In genomic region chr8:122332753-122333506, GRCm38 (mm10) we compare ENCODE assay signal across 9 mouse cellular contexts. TPM values are rescaled to one million over a fixed set of nuclear protein-coding genes. Genes with fewer than 3 reads are reported as not detected.
A peak's percentile ranks its signal among the peaks of the same experiment; 100 is the strongest.
DNase-seq lines count a peak whose midpoint lies in the region; ATAC-seq and TF ChIP-seq lines count a peak whose summit lies in the region.
"Had no signal": no experiment of that assay in that cellular context is flagged by ENCODE, and none has a peak within 500 bp of the region (broad histone marks: within the 10 kb centered on the region; RNA-seq: fewer than 3 reads in every experiment).

No protein-coding gene starts in this region.

- no peaks in the 10 kb centered on the region for H3K9me3 ChIP-seq in ES-Bruce4 (replicated peaks; ENCODE audit: control insufficient read depth, insufficient read depth, low read length, poor library complexity, severe bottlenecking)

- no peak overlapping the region for H3K4me3 ChIP-seq in ES-Bruce4 (ENCODE audit: low read depth, low read length)
- no peak overlapping the region for H3K4me3 ChIP-seq in layer of hippocampus, adult 2 months
- H3K4me3 ChIP-seq in lung, adult 2 months (replicated peaks; ENCODE audit: extremely low read depth, low read depth, low read length), result no peak overlapping the region

- intact Hi-C loops in heart, postnatal 14 days (cut with DNase I), result loop anchor here (1.0 to 5.0 kb wide), 2 partner anchors 60 to 356 kb away; no protein-coding TSS in a partner anchor

- TF ChIP-seq POLR2A in ES-Bruce4 (IDR thresholded peaks at IDR 0.05; ENCODE audit: insufficient read depth, low read length), result no peak
- TF ChIP-seq POLR2A in lung, adult 2 months (IDR thresholded peaks at IDR 0.05; ENCODE audit: borderline replicate concordance, extremely low read depth, low read depth, low read length), result no peak

- ATAC-seq in erythroblast, adult 5-6 weeks (replicated peaks; ENCODE audit: low FRiP score, poor library complexity, severe bottlenecking), result peak; percentile 34

- WGBS in lung, adult 2 months, result 66% methylated on average over 6 of the region's 6 CpGs

- no peak overlapping the region for H3K27ac ChIP-seq in ES-Bruce4 (ENCODE audit: insufficient read depth, low read length)
- H3K27ac ChIP-seq in layer of hippocampus, adult 2 months, result no peak overlapping the region

- no peak for TF ChIP-seq EP300 in ES-Bruce4 (IDR thresholded peaks at IDR 0.05; ENCODE audit: insufficient read depth, low read depth, low read length)

- no peak overlapping the region for H3K9ac ChIP-seq in ES-Bruce4 (ENCODE audit: low read depth, poor library complexity, severe bottlenecking)

- H3K27me3 ChIP-seq in ES-Bruce4 (ENCODE audit: control insufficient read depth, insufficient read depth, low read length, poor library complexity, severe bottlenecking), result peaks cover 4% of the 10 kb centered on the region; the same call in 1 of the 2 replicates

- H3K4me1 ChIP-seq in ES-Bruce4 (ENCODE audit: control insufficient read depth, insufficient read depth, low read length), result no peaks in the 10 kb centered on the region
- peaks cover 9% of the 10 kb centered on the region for H3K4me1 ChIP-seq in lung, adult 2 months (ENCODE audit: control insufficient read depth, insufficient read depth, low read length)

- peak; percentile 94 for TF ChIP-seq CTCF in ES-Bruce4 (IDR thresholded peaks at IDR 0.05; ENCODE audit: low read depth, low read length)
- TF ChIP-seq CTCF in layer of hippocampus, adult 2 months (conservative IDR thresholded peaks at IDR 0.05), result peak; percentile 98
- TF ChIP-seq CTCF in lung, adult 2 months (IDR thresholded peaks at IDR 0.05; ENCODE audit: insufficient read depth, low read length), result peak; percentile 95

- DNase-seq in adrenal gland, postnatal 36 days, result peak; percentile 86 to 88
- DNase-seq in heart, postnatal 14 days, result peak; percentile 87 to 90
- DNase-seq in layer of hippocampus, adult 2 months (ENCODE audit: low spot score in 2 of 2), result peak; percentile 70 to 92
- peak; percentile 92 for DNase-seq in lung, adult 2 months
- DNase-seq in retina, postnatal 1 day, result peak; percentile 80
- DNase-seq in urinary bladder, adult 18-20 months (ENCODE audit: low spot score in 2 of 2), result peak; percentile 74 to 84

- H3K36me3 ChIP-seq in ES-Bruce4 (ENCODE audit: control insufficient read depth, insufficient read depth, low read length, poor library complexity, severe bottlenecking), result no peaks in the 10 kb centered on the region

RNA-seq across cellular contexts. Expression of gene Trhr2, which starts 27.6 kb away (rescaled TPM):
- polyA plus RNA-seq in ES-Bruce4 (2011; ENCODE audit: insufficient read depth, insufficient read length, low read depth, missing spikeins), result not detected in 2 replicates
- total RNA-seq in adrenal gland, postnatal 36 days (2021), result not detected
- not detected in 2 replicates for total RNA-seq in erythroblast, adult 5-6 weeks (2015; ENCODE audit: low replicate concordance)
- not detected in 2 replicates for total RNA-seq in erythroblast, adult 5-6 weeks (2017; ENCODE audit: low replicate concordance)
- total RNA-seq in heart, postnatal 14 days (2021), result not detected
- total RNA-seq in layer of hippocampus, adult 2 months (2021), result under 1 TPM; 0.79 to 0.82 TPM
- polyA plus RNA-seq in lung, adult 2 months (2012; rRNA removed), result not detected in 2 replicates
- polyA plus RNA-seq: heart, embryonic 14.5 days had no signal

RNA-seq across cellular contexts. Expression of gene Zc3h18, which starts 43.5 kb away (rescaled TPM):
- 67.1 and 67.2 TPM in 2 replicates for polyA plus RNA-seq in ES-Bruce4 (2011; ENCODE audit: insufficient read depth, insufficient read length, low read depth, missing spikeins)
- 10 to 100 TPM; 40.1 to 42.7 TPM for total RNA-seq in adrenal gland, postnatal 36 days (2021)
- total RNA-seq in erythroblast, adult 5-6 weeks (2015; ENCODE audit: low replicate concordance), result 10.8 and 14.2 TPM in 2 replicates
- total RNA-seq in erythroblast, adult 5-6 weeks (2017; ENCODE audit: low replicate concordance), result 22.2 and 31.5 TPM in 2 replicates
- total RNA-seq in heart, postnatal 14 days (2021), result 10 to 100 TPM; 22.4 to 22.8 TPM
- 10 to 100 TPM; 39.2 to 40.2 TPM for total RNA-seq in layer of hippocampus, adult 2 months (2021)
- 26.8 and 29.1 TPM in 2 replicates for polyA plus RNA-seq in lung, adult 2 months (2012; rRNA removed)

RNA-seq across cellular contexts. Expression of gene Zfpm1, which starts 51.0 kb away (rescaled TPM):
- 15.5 and 16.8 TPM in 2 replicates for polyA plus RNA-seq in ES-Bruce4 (2011; ENCODE audit: insufficient read depth, insufficient read length, low read depth, missing spikeins)
- 10 to 100 TPM; 14.0 to 15.5 TPM for total RNA-seq in adrenal gland, postnatal 36 days (2021)
- total RNA-seq in erythroblast, adult 5-6 weeks (2015; ENCODE audit: low replicate concordance), result 54.2 and 55.4 TPM in 2 replicates
- total RNA-seq in erythroblast, adult 5-6 weeks (2017; ENCODE audit: low replicate concordance), result 196 and 459 TPM in 2 replicates
- total RNA-seq in heart, postnatal 14 days (2021), result 10 to 100 TPM; 25.5 to 26.9 TPM
- 10 to 100 TPM; 45.1 to 45.6 TPM for total RNA-seq in layer of hippocampus, adult 2 months (2021)
- 32.0 and 38.4 TPM in 2 replicates for polyA plus RNA-seq in lung, adult 2 months (2012; rRNA removed)
